In genomic region chr10:40688266-40688665, GRCm38 (mm10) we compare ENCODE assay signal across 13 mouse cellular contexts. TPM values are rescaled to one million over a fixed set of nuclear protein-coding genes. Genes with fewer than 3 reads are reported as not detected.
DNase-seq lines count a peak whose midpoint lies in the region; ATAC-seq lines count a peak whose summit lies in the region.
"Had no signal": no experiment of that assay in that cellular context is flagged by ENCODE, and none has a peak within 500 bp of the region (broad histone marks: within the 10 kb centered on the region; RNA-seq: fewer than 3 reads in every experiment).

No protein-coding gene starts in this region.

- H3K27me3 ChIP-seq in forebrain, embryonic 15.5 days: no peaks in the 10 kb centered on the region
- no peaks in the 10 kb centered on the region for H3K27me3 ChIP-seq in heart, embryonic 10.5 days (ENCODE audit: insufficient read depth, poor library complexity, severe bottlenecking)
- H3K27me3 ChIP-seq: hindbrain, embryonic 15.5 days had no signal

- 69% methylated on average over 6 of the region's 6 CpGs for WGBS in forebrain, embryonic 15.5 days
- 77% methylated on average over 6 of the region's 6 CpGs for WGBS in heart, embryonic 10.5 days

- no peaks in the 10 kb centered on the region for H3K36me3 ChIP-seq in forebrain, embryonic 15.5 days
- H3K36me3 ChIP-seq in heart, embryonic 10.5 days: no peaks in the 10 kb centered on the region
- H3K36me3 ChIP-seq: hindbrain, embryonic 15.5 days had no signal

- H3K27ac ChIP-seq in forebrain, embryonic 15.5 days (replicated peaks): no peak overlapping the region
- H3K27ac ChIP-seq in heart, embryonic 10.5 days: no peak overlapping the region
- H3K27ac ChIP-seq: hindbrain, embryonic 15.5 days had no signal

- no peak overlapping the region for H3K4me2 ChIP-seq in forebrain, embryonic 15.5 days (replicated peaks)
- H3K4me2 ChIP-seq: heart, embryonic 11.5 days; hindbrain, embryonic 15.5 days had no signal

- H3K9me3 ChIP-seq in forebrain, embryonic 15.5 days: no peaks in the 10 kb centered on the region
- H3K9me3 ChIP-seq in heart, embryonic 10.5 days: no peaks in the 10 kb centered on the region
- H3K9me3 ChIP-seq: hindbrain, embryonic 15.5 days had no signal

- H3K4me3 ChIP-seq in forebrain, embryonic 15.5 days: no peak overlapping the region
- no peak overlapping the region for H3K4me3 ChIP-seq in heart, embryonic 10.5 days
- H3K4me3 ChIP-seq: hindbrain, embryonic 15.5 days had no signal

- peak; percentile 79 for DNase-seq in layer of hippocampus, adult 11-12 months (ENCODE audit: low spot score)
- no peak for DNase-seq in layer of hippocampus, postnatal 25 days (ENCODE audit: extremely low spot score in 1 of 2, low spot score in 1 of 2)
- DNase-seq in brain, adult 2 months (ENCODE audit: low read depth, low spot score): peak; percentile 96
- DNase-seq in layer of hippocampus, adult 9-10 months (ENCODE audit: low spot score): peak; percentile 71
- DNase-seq in right cerebral cortex, adult 2 months (ENCODE audit: low spot score in 2 of 2): peak; percentile 83 to 84
- DNase-seq in adrenal gland, postnatal 4 days (ENCODE audit: low spot score in 2 of 2): no peak
- DNase-seq in heart, embryonic 10.5 days (ENCODE audit: low spot score): no peak
- DNase-seq: cerebellum, postnatal 36 days; kidney, postnatal 10 days; liver had no signal

- no peak for ATAC-seq in forebrain, embryonic 15.5 days (replicated peaks)

- no peak overlapping the region for H3K9ac ChIP-seq in forebrain, embryonic 15.5 days (replicated peaks)
- H3K9ac ChIP-seq: hindbrain, embryonic 15.5 days had no signal

- H3K4me1 ChIP-seq in forebrain, embryonic 15.5 days: peaks cover 7% of the 10 kb centered on the region
- peaks cover 6% of the 10 kb centered on the region for H3K4me1 ChIP-seq in heart, embryonic 10.5 days

RNA-seq across cellular contexts. Expression of gene Mettl24, which starts 5.2 kb away (rescaled TPM):
- 1 to 10 TPM; 1.7 to 2.3 TPM for total RNA-seq in layer of hippocampus, postnatal 25 days (2021)
- total RNA-seq in adrenal gland, postnatal 4 days (2021): 1 to 10 TPM; 9.3 to 9.9 TPM
- 0.23 and 0.29 TPM in 2 replicates for polyA plus RNA-seq in forebrain, embryonic 15.5 days (2015; fragmentation: Nextera tagmentation; extraction: Ambion mirVana)
- 2.4 and 2.6 TPM in 2 replicates for polyA plus RNA-seq in heart, embryonic 10.5 days (2016; fragmentation: Nextera tagmentation; extraction: Ambion mirVana)

RNA-seq across cellular contexts. Expression of gene Ddo, which starts 58.5 kb away (rescaled TPM):
- total RNA-seq in layer of hippocampus, postnatal 25 days (2021): 10 to 100 TPM; 13.6 to 15.0 TPM
- 1 to 10 TPM; 6.6 to 7.4 TPM for total RNA-seq in adrenal gland, postnatal 4 days (2021)
- 1.0 and 1.5 TPM in 2 replicates for polyA plus RNA-seq in forebrain, embryonic 15.5 days (2015; fragmentation: Nextera tagmentation; extraction: Ambion mirVana)
- 1.9 and 5.1 TPM in 2 replicates for polyA plus RNA-seq in heart, embryonic 10.5 days (2016; fragmentation: Nextera tagmentation; extraction: Ambion mirVana)

Comparison
In these comparisons a context has a peak if more than half of its experiments do, and no peak if none do; other contexts are left out.
1. DNase-seq: peak in layer of hippocampus, adult 11-12 months (single experiment), brain, adult 2 months (single experiment), layer of hippocampus, adult 9-10 months (single experiment) and right cerebral cortex, adult 2 months (2 of 2); none in layer of hippocampus, postnatal 25 days (0 of 2), adrenal gland, postnatal 4 days (0 of 2) and heart, embryonic 10.5 days (single experiment).